Mouse (Mus musculus) testis, postnatal 10 days (tissue): ENCODE measurements at regions not wholly inside any gene's neighbourhood (a gene's known extent, or its start where the extent isn't known, plus 50 kb on each side); places are given as distances from the start of the nearest gene placed in this dataset.

Experiments used
- DNase-seq: peaks from one replicate; pipeline ENCODE4 v3.0.0; 2021; ENCODE audit warnings: low spot score

- peak; percentile 44 for DNase-seq
These were observed 1354.7 kb upstream of the Pcdh17 start for GRCm38 (mm10) chr14:83088713-83089112.
